Mouse (Mus musculus) ovary, postnatal 36 days (tissue): ENCODE measurements around the gene Dohh.

ENCODE experiments used
- DNase-seq: peaks from one replicate; pipeline ENCODE4 v3.0.0; 2022; ENCODE audit warnings: low spot score, mixed read lengths

Gene Dohh

GRCm38 (mm10) chr10:81384605-81384982, 366 bp downstream of the Dohh start:
- no peak for DNase-seq

- DNase-seq = peak; percentile 62
Observed at GRCm38 (mm10) chr10:81385603-81386306, 1.5 kb downstream of the Dohh start.

GRCm38 (mm10) chr10:81387716-81388115, 3.5 kb downstream of the Dohh start:
- DNase-seq = no peak

GRCm38 (mm10) chr10:81388505-81389055, 4.4 kb downstream of the Dohh start, which contains the start of gene Gm48552:
Gene Gm48552, plus strand, starts transcription at chr10:81389005.
- no peak for DNase-seq

DNA sequence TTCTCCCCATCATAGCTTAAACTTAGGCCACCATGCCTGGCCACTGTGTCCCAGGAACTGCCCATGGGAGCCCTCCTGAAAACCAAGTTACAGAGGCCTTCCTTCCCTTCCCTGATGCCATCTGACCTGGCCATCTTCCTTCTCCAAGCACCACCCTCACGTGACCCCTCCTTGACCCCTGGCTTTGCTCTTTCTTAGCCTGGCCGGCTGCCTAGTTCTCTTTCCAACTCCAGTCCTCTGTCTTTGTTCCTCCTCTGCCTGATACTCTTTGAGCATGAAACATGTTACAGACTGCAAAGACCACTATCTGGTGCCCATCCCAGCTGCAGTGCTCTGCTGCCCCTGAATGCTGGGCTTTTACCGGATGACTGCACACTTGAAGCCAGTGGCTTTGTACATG, 5.1 kb downstream of the Dohh start:
- DNase-seq = peak; percentile 66

DNA sequence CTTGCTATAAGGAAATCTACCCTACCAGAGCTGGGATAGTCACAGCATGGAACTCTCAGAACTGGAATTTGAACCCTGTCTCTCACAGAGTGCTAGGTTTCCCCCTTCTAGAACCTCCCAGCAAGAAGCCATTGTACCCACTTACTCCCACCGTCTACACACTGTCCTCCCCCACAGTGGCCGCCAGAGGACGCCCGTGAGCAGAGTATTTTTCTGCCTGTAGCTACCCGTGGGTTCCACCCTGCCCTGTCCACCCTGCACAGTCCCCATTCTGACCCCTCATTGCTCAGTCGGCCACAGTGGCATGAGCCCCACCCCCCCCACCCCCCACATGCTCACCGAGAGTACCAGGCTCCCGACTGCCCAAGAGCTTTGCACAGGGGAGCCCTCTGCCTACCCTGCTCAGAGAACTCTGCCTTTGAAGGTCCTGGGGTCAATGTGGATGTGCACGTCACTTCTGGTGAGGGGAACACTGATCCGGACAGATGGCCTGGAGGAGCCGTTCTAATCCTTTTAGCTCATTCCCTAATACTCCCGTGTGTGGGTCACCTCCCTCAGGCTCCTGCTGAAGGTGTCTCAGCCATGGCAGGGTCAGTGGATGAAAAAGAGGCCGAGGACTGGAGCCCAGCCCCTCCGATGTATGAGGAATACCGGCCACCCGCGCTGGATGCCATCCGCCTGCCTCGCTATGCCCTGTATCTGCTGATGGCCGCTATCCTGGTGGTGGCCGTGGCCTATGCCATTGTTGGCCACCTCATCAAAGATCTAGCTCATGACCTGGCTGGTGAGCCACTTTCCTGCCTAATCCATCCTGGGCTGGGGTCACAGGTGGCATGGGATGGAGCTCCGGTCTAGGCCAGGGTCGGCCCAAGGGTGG, 5.8 kb downstream of the Dohh start:
- peak; percentile 75 for DNase-seq

DNA sequence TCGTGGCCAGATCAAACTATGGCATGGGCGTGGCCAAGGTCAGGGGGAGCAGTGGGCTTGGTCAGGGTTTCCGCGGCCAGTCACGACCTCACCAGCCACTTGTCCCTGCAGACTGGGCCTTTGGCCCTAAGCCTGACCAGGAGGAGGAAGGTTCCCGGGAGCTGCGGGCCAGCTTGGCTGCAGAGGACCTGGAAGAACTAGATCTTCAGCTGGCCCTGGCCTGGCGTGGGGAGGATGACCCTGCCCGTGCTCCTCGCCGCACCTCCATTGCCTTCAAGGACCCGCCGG, 6.4 kb downstream of the Dohh start:
- DNase-seq = no peak

GRCm38 (mm10) chr10:81392270-81392669, 8.0 kb downstream of the Dohh start:
- DNase-seq = no peak

- no peak for DNase-seq
Observed at GRCm38 (mm10) chr10:81392781-81393185, 8.6 kb downstream of the Dohh start, which contains the start of gene Smim24. Gene Smim24, plus strand, starts transcription at chr10:81393051.

- no peak for DNase-seq
Observed at GRCm38 (mm10) chr10:81393456-81394063, 9.3 kb downstream of the Dohh start.

DNA sequence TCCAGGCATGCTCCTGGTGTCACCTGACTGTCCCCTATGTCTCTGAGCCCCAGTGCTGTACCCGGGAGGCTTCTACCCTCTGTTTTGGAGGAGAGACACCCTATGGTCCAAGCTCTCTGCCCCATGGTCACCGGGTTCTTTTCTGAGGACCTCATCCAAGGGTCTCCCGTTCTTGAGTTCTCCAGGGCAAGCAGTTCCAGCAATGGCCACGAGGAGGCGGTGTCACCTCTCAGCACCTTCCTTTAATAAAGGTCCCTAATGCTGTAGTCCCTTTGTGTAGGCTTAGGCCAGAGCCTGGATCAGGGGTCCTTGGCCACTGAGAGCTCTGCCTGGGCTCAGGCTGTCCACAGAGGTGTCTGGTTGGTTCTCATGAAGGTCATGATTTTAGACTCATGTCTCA, 10.9 kb downstream of the Dohh start:
- DNase-seq = peak; percentile 67

DNA sequence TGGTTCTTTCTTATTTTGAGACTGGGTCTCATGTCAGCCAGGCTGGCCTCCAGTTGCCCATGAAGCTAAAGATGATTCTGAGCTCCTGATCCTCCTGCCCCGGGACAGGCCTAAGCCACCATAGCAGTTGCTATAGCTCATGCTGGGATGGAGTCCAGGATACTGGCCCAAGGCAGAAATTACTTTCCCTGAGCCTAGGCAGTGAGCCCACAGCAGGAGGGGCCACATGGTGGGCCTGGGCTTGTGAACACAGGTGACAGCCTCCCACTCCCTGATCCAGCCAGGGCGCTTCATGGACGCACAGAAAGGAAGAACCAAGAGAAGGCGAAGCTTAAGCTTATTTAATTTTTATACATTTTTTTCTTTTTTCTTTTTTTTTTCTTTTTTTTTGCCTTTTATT, 11.6 kb downstream of the Dohh start:
- no peak for DNase-seq

GRCm38 (mm10) chr10:81396749-81397148, 12.5 kb downstream of the Dohh start:
- no peak for DNase-seq

- no peak for DNase-seq
Observed at GRCm38 (mm10) chr10:81399296-81399695, 15.1 kb downstream of the Dohh start.

DNA sequence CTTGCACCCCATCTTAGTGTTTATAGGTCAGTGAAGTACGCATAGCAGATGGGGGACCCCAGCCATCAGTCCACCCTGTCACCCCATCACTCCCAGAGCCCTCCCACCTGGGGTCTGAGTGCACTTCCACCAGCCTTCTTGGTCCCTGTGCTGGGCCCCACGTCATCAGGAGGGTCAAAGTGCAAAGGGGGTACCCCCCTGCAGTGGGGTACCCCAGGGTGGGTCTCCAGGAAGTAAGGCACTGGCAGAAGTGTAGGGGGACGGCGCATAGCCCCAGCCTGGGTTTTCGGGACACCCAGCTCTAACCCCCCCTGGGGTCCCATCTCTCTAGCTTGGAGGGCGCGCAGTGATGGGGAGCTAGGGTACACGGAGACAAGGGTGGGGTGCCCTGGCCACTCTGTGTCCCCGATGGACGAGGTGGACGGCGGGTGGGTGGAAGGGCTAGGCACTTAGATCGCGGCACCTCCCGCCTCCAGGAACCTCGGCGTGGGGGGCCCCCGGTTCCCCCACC, 15.6 kb downstream of the Dohh start:
- DNase-seq = no peak

GRCm38 (mm10) chr10:81400371-81401204, 16.4 kb downstream of the Dohh start:
- no peak for DNase-seq

DNA sequence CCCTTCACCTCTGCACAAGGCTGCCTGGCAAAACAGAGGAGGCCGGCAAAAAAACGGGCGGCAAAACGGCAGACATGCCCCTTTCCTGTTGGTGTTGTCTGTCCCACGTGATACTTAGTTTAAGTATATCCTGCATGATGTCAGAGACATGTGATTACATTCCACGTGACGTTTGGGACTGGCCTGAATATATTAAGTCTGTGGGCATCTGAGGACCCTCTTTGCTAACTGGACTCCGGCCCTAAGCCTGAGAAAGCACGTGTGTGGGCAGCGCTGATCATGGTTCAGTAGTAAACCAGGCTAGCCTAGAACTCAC, 16.9 kb downstream of the Dohh start:
- DNase-seq = no peak

DNA sequence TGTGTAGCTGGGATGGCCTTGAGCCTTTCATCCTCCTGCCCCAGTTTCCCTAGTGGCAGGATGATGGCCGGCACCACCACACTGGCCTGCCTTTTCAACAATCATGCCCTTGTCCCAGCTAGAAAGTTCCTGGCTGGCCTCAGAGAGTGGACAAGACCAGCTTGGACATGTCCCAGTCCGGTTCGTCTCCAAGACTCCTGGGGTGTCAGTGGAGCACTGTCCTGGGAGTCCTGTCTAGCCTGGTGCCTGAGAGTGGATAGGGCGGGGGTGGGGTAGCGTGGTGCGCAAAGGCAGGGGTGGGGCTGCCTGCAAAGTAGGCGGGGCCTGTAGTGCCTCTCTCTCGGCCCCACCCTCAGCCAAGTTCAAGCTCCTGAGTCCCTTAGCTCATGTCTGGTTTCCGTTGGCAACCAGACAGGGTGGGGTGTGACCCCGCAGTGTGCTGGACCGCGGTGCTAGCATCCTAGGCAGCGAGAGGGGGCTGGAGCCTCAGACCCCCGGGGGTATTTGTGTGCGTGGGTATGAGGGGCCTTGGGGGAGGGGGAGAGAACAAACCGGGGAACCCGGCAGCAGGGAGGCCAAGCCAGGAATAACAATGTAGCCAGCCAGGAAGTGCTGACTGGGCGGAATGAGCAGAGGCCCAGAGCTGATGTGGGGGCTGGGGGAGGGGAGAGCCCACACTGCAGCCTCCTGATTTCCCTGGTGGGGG, 17.4 kb downstream of the Dohh start:
- peak; percentile 62 for DNase-seq

DNA sequence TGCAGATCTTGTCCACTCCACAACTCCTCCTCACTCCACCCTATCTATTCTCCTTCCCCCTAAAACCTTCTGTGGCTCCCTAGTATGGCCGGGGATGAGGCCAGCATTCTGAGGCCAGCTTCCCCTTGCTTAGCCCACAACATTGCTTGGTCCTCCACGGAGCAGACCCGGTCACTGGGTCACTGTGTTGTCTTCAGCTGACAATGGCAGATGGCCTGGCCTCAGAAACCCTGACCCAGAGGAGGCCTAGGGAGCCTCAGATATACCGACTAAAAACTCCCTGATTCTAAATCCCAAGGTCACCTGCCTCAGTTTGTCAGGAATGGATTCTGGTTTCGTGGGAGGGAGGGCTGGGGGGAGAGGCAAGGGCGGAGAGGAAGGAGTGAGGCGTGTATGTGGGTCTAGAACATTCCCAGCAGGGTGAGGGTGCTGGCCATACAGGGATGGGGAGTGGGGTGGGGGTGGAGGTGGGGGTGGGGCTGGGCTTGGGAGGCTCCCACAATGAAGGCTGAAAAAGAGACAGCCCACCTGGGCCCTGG, 18.1 kb downstream of the Dohh start:
- DNase-seq = no peak

DNA sequence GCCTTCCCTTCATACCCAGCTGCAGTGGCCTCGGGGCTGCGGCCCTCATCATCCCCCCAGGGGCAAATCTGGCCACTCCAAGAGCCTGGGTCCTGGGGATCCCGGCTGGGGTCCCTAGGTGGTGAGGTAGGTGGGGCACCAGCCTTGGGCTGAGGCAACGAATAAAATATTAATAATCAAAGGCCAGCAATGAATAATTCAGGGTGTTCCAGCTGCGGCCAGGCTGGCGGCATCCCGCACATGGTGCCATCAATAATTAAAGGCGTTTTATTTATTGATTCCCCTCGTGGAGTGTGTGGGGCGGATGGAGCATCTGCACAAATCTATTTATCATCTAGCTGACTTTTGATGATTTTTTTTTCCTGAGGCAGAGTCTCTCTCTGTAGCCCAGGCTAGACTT, 19.3 kb downstream of the Dohh start:
- no peak for DNase-seq

DNA sequence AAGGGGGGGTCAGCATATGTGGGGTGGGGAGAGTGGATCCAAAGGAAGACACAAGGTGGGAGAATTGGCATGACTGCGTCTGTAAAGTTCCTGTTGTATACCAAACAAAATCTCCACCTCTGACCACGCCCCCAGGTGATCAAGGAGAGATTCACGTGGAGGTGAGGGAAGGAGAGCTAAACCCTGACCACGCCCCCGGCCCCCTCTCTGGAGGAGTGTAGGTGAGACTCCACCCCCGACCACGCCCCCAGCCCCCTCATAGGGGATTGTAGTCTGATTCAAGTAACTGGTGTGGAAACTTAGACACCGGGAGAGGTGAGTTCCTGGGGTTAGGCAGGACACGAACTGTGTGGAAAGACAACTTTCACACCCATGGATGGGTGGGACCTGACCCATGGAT, 19.9 kb downstream of the Dohh start:
- DNase-seq = no peak
